Mouse (Mus musculus) myocyte (in vitro differentiated cells): ENCODE results near the gene AL732309.1. TPM values are rescaled to one million over a fixed set of nuclear protein-coding genes. Genes with fewer than 3 reads are reported as not detected.
A peak's percentile ranks its signal among the peaks of the same experiment; 100 is the strongest.

Experiments
- H3K27me3 ChIP-seq: one replicate; pipeline ENCODE4 v1.6.1; 2011; ENCODE audit not compliant: control insufficient read depth, insufficient read depth, insufficient read length
- H3K36me3 ChIP-seq: one replicate; pipeline ENCODE4 v1.6.1; 2011; ENCODE audit not compliant: control insufficient read depth, insufficient read depth
- H3K4me2 ChIP-seq: one replicate; pipeline ENCODE4 v1.6.1; 2011; ENCODE audit warnings: low read depth, control low read depth
- H3K4me3 ChIP-seq: one replicate; pipeline ENCODE4 v1.5.1; 2011; ENCODE audit warnings: mild to moderate bottlenecking, control low read depth, moderate library complexity
- H3K79me2 ChIP-seq: one replicate; pipeline ENCODE4 v1.6.1; 2011; ENCODE audit not compliant: control insufficient read depth, insufficient read depth
- H3ac ChIP-seq: one replicate; pipeline ENCODE4 v1.6.1; 2011; ENCODE audit not compliant: control insufficient read depth, insufficient read length
- CEBPB ChIP-seq: IDR thresholded peaks from 2 replicates; pipeline ENCODE4 v1.6.1; 2011; ENCODE audit warnings: mild to moderate bottlenecking, moderate library complexity; ENCODE audit not compliant: poor library complexity, insufficient read depth, severe bottlenecking
- E2F4 ChIP-seq: IDR thresholded peaks from one replicate; pipeline ENCODE4 v1.6.1; 2011; ENCODE audit warnings: mild to moderate bottlenecking, control low read depth, moderate library complexity; ENCODE audit not compliant: insufficient read depth
- MAX ChIP-seq: IDR thresholded peaks from one replicate; pipeline ENCODE4 v1.6.1; 2011; ENCODE audit warnings: low read depth, mild to moderate bottlenecking, control low read depth
- MYOD1 ChIP-seq, 3 experiments: IDR thresholded peaks; one replicate each; pipeline ENCODE4 v1.6.1; 2011; ENCODE audit warnings: control low read depth in 2 of 3, low read depth in 2 of 3, mild to moderate bottlenecking in 2 of 3, moderate library complexity in 1 of 3; ENCODE audit not compliant: insufficient read length in 2 of 3, control insufficient read depth in 1 of 3
- MYOG ChIP-seq, 3 experiments: IDR thresholded peaks; one replicate each; pipeline ENCODE4 v1.6.1; 2011; ENCODE audit warnings: control low read depth in 2 of 3, low read depth in 2 of 3, mild to moderate bottlenecking in 2 of 3; ENCODE audit not compliant: insufficient read length in 2 of 3, control insufficient read depth in 1 of 3, insufficient read depth in 1 of 3
- POLR2A ChIP-seq: IDR thresholded peaks from one replicate; pipeline ENCODE4 v1.6.1; 2011; ENCODE audit warnings: low read depth, mild to moderate bottlenecking, control low read depth, moderate library complexity; ENCODE audit not compliant: insufficient read length
- POLR2AphosphoS2 ChIP-seq: IDR thresholded peaks from one replicate; pipeline ENCODE4 v1.6.1; 2011; ENCODE audit warnings: low read depth, control low read depth; ENCODE audit not compliant: insufficient read length
- REST ChIP-seq: IDR thresholded peaks from one replicate; pipeline ENCODE4 v1.6.1; 2011; ENCODE audit warnings: mild to moderate bottlenecking, control low read depth, moderate library complexity; ENCODE audit not compliant: insufficient read depth, insufficient read length
- SRF ChIP-seq: IDR thresholded peaks from one replicate; pipeline ENCODE4 v1.6.1; 2011; ENCODE audit warnings: low read depth; ENCODE audit not compliant: control insufficient read depth, insufficient read length
- TCF12 ChIP-seq: IDR thresholded peaks from one replicate; pipeline ENCODE4 v1.6.1; 2011; ENCODE audit warnings: mild to moderate bottlenecking, control low read depth; ENCODE audit not compliant: poor library complexity, insufficient read depth, severe bottlenecking
- TCF3 ChIP-seq: IDR thresholded peaks from one replicate; pipeline ENCODE4 v1.6.1; 2011; ENCODE audit warnings: low read depth, control low read depth; ENCODE audit not compliant: insufficient read length
- USF1 ChIP-seq: IDR thresholded peaks from one replicate; pipeline ENCODE4 v1.6.1; 2011; ENCODE audit warnings: low read depth, mild to moderate bottlenecking, control low read depth, moderate library complexity
- polyA plus RNA-seq: library from polyadenylated mRNA; unstranded; fragments of >200 nt; fragmentation: generic; extraction: Trizol; gene quantifications from one replicate; pipeline ENCODE4 v1.2.1, GENCODE M21; 2012; ENCODE audit warnings: missing spikeins

The AL732309.1 gene
- polyA plus RNA-seq, 1 experiment = 4.5 TPM

DNA sequence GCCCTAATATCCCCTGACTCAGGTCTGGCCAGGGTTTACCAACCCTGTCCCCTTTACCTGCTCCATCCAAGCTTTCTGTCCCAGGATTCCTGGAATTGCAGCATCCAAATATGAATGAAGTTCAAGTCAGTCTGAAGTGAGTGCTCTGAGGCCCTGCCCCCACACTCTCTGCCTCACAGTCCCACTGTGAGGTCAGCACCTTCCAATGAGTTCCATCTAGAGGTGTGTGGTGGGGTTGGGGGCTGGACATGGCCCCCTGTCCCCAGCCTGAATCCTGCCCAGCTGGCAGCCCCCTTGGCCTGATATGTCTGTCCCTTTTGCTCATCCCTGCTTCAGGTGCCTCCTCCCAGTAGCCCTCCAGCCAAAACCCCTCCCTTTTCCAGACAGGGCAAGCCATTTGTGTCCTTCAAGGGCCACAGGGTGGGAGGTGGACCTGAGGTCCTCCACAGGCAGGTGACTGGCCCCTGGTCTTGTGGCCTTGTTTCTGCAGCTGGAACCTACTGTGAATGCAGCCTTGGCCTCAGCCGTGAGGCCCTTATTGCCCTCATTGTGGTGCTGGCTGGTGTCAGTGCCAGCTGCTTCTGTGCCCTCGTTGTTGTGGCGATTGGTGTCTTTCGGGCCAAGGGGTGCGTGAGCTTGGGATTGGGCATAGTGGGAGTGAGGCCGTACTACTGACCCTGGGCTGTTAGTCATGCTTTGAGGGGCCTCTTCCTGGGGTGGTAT lies 41.4 kb upstream of the AL732309.1 start, which contains the start of gene Tmem210:
Gene Tmem210, plus strand, starts transcription at position 219 of the 723 bp plus-strand sequence.
- H3ac ChIP-seq = no peak within 1 kb of the TSS
- H3K27me3 ChIP-seq = peaks cover 27% of the 10 kb centered on the region
- H3K36me3 ChIP-seq = peaks cover 18% of the 10 kb centered on the region
- H3K4me2 ChIP-seq = peak within 1 kb of the TSS; percentile 93
- no peak within 1 kb of the TSS for H3K4me3 ChIP-seq
- TF ChIP-seq E2F4 (no peak), USF1 (no peak), MYOD1 (IDR thresholded peaks at IDR 0.05; ENCODE audit: control insufficient read depth in 1 of 3, insufficient read length in 2 of 3, low read depth in 2 of 3) (no peak), SRF (no peak), MAX (no peak), POLR2AphosphoS2 (no peak), POLR2A (no peak), TCF3 (no peak), TCF12 (no peak), REST (no peak), MYOG (IDR thresholded peaks at IDR 0.05; ENCODE audit: control insufficient read depth in 1 of 3, insufficient read depth in 1 of 3, insufficient read length in 2 of 3, low read depth in 2 of 3) (no peak), CEBPB (no peak)
- no peaks in the 10 kb centered on the region for H3K79me2 ChIP-seq

DNA sequence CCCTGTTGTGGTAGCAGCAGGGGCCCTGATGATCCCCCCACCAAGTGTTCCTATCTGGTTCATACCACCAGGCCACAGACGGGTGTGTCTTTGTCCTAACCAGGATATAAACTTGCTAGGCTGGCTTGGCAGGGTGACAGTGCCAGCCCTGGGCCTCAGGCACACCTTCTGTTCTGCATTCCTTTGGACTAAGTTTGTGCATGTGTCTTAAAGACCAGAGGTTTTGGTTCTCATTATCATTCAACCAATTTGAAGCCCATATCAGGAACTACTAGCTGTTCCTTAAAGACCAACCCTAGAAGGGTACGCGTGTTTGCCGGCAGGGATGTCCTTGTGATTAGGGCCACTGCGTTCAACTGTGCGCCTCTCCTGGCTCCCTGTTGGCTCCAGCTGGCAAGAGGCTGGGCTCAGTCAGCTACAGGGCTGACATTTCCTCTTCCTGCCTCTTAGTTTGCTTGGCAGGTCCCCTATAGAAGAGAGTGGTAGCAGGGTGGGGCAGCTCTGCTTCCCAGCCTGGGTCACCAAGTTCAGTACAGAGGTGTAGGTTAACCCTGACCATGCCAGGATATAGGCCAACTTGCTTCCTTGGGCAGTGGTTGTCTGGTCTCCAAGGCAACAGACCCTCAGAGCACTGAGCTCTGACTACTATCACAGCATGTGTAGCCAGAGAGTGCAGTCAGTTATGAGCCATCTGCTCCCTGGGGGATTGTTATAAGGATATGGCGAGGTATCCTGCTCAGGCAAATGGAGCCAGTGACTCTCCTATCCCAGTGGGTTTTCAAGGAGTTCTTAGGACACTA lies 40.4 kb upstream of the AL732309.1 start:
- Histone ChIP-seq H3K36me3 (peaks cover 25% of the 10 kb centered on the region), H3K79me2 (no peaks in the 10 kb centered on the region), H3K4me2 (peak overlapping the region; percentile 27), H3K27me3 (peaks cover 24% of the 10 kb centered on the region), H3ac (no peak overlapping the region), H3K4me3 (no peak overlapping the region)
- TF ChIP-seq TCF12 = no peak
- TF ChIP-seq MYOG (IDR thresholded peaks at IDR 0.05; ENCODE audit: control insufficient read depth in 1 of 3, insufficient read depth in 1 of 3, insufficient read length in 2 of 3, low read depth in 2 of 3) = peak in 1 of 3 experiments; percentile 73
- TF ChIP-seq POLR2AphosphoS2 = peak; percentile 24
- no peak for TF ChIP-seq MYOD1 (IDR thresholded peaks at IDR 0.05; ENCODE audit: control insufficient read depth in 1 of 3, insufficient read length in 2 of 3, low read depth in 2 of 3)
- TF ChIP-seq REST = no peak
- no peak for TF ChIP-seq CEBPB
- no peak for TF ChIP-seq E2F4
- TF ChIP-seq POLR2A = no peak
- no peak for TF ChIP-seq MAX

GRCm38 (mm10) chr2:25286314-25286713 lies 39.7 kb upstream of the AL732309.1 start:
- Histone ChIP-seq H3K4me3 (no peak overlapping the region), H3K79me2 (no peaks in the 10 kb centered on the region), H3K27me3 (peaks cover 17% of the 10 kb centered on the region), H3ac (no peak overlapping the region), H3K36me3 (peaks cover 27% of the 10 kb centered on the region), H3K4me2 (no peak overlapping the region)
- TF ChIP-seq MYOG (IDR thresholded peaks at IDR 0.05; ENCODE audit: control insufficient read depth in 1 of 3, insufficient read depth in 1 of 3, insufficient read length in 2 of 3, low read depth in 2 of 3) (peak in 1 of 3 experiments; percentile 45), E2F4 (no peak), POLR2AphosphoS2 (no peak)

GRCm38 (mm10) chr2:25285551-25285950 lies 38.9 kb upstream of the AL732309.1 start:
- Histone ChIP-seq H3K36me3 (peaks cover 27% of the 10 kb centered on the region), H3K79me2 (no peaks in the 10 kb centered on the region), H3K4me3 (no peak overlapping the region), H3K27me3 (peaks cover 9% of the 10 kb centered on the region), H3ac (no peak overlapping the region), H3K4me2 (no peak overlapping the region)
- TF ChIP-seq TCF3 (no peak), MAX (no peak), USF1 (no peak), SRF (no peak), MYOD1 (IDR thresholded peaks at IDR 0.05; ENCODE audit: control insufficient read depth in 1 of 3, insufficient read length in 2 of 3, low read depth in 2 of 3) (no peak), TCF12 (no peak), CEBPB (no peak)
